ENCODE assay signal across 8 mouse cellular contexts in the genomic region with DNA sequence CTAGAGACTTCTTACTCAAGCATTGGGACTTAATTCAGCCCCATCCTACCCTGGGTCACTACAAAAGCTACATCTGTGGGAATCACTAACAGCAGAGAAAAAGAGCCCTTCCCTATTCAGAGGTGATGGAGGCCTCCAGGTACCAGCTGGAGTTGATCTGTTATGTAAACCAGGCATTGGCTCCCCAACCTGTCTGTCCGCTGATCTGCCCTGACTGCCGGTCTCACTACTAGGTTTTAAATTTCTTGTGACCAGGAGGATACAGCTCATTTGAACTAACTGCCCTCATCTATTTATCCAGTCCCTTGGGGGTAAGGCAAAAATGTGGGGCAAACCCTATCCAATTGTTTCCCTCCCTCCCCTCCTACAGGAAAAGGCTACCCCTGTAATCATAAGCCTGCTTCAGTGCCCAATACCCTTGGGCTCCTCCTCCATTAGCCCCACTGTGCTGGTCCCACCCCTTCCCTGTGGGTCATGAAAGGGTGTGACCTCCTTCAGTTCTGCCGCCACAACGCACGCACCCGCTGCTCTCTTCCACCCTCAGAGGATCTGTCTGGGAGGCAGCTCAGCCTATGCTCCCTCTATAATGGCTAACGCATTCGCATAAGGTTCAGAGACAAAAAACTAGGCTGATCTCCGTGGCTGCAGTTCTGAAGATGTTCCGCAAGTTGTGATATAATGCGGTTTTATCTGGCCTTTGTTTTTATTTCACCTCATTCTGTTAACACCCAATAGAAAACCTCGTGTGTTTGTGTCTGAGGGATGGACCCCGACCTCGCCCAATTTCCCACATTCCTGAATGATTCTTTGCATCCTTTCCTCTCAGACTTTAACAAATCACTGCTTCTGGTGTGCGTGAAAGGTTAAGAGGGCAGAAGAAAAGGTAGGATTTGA. TPM values are rescaled to one million over a fixed set of nuclear protein-coding genes. Genes with fewer than 3 reads are reported as not detected.
A peak's percentile ranks its signal among the peaks of the same experiment; 100 is the strongest.
DNase-seq lines count a peak whose midpoint lies in the region; ATAC-seq and TF ChIP-seq lines count a peak whose summit lies in the region.

No protein-coding gene starts in this region.

- no peak overlapping the region for H3K27ac ChIP-seq in kidney, adult 2 months (ENCODE audit: insufficient read depth, low read depth, low read length)
- H3K27ac ChIP-seq in embryonic facial prominence, embryonic 15.5 days (replicated peaks), result peak overlapping the region; percentile 66
- H3K27ac ChIP-seq in liver, adult 2 months (replicated peaks; ENCODE audit: insufficient read depth, low read depth, low read length), result no peak overlapping the region; the same call in 1 of the 2 replicates
- peak overlapping the region; percentile 99 for H3K27ac ChIP-seq in midbrain, embryonic 16.5 days (ENCODE audit: low read length)
- peak overlapping the region; percentile 36; the same call in 1 of the 2 replicates for H3K27ac ChIP-seq in stomach, embryonic 16.5 days (ENCODE audit: low read length)

- no peaks in the 10 kb centered on the region for H3K27me3 ChIP-seq in kidney, adult 2 months (replicated peaks; ENCODE audit: control insufficient read depth, insufficient read depth, low read length)
- no peaks in the 10 kb centered on the region for H3K27me3 ChIP-seq in embryonic facial prominence, embryonic 15.5 days
- H3K27me3 ChIP-seq in liver, adult 2 months (ENCODE audit: control insufficient read depth, insufficient read depth, low read length), result peaks cover 3% of the 10 kb centered on the region; the same call in 1 of the 2 replicates
- H3K27me3 ChIP-seq in midbrain, embryonic 16.5 days (ENCODE audit: control insufficient read depth, insufficient read depth, low read depth, low read length), result no peaks in the 10 kb centered on the region
- no peaks in the 10 kb centered on the region for H3K27me3 ChIP-seq in stomach, embryonic 16.5 days (ENCODE audit: control insufficient read depth, insufficient read depth, low read length)

- no peak for DNase-seq in kidney, adult 2 months
- DNase-seq in kidney, adult 9 months, result no peak
- peak; percentile 29 for DNase-seq in heart, postnatal 25 days (ENCODE audit: low spot score)
- DNase-seq in liver, adult 2 months (ENCODE audit: extremely low read depth, low read depth, low spot score), result no peak

- ATAC-seq in activated CD4-positive, CD25-positive, alpha-beta regulatory T cell, adult 4 months, result peak; percentile 42
- peak; percentile 41 for ATAC-seq in embryonic facial prominence, embryonic 15.5 days (ENCODE audit: insufficient number of reproducible peaks, low FRiP score, low TSS enrichment, low read depth)
- peak; percentile 63 for ATAC-seq in midbrain, embryonic 16.5 days
- no peak for ATAC-seq in stomach, embryonic 16.5 days (ENCODE audit: insufficient read depth, low FRiP score)

- no peak for TF ChIP-seq POLR2A in kidney, adult 2 months (IDR thresholded peaks at IDR 0.05; ENCODE audit: low read depth, low read length)
- no peak for TF ChIP-seq POLR2A in liver, adult 2 months (IDR thresholded peaks at IDR 0.05; ENCODE audit: extremely low read depth, insufficient read depth, low read length)

- H3K4me1 ChIP-seq in kidney, adult 2 months (ENCODE audit: control insufficient read depth, insufficient read depth, low read length), result no peaks in the 10 kb centered on the region
- H3K4me1 ChIP-seq in embryonic facial prominence, embryonic 15.5 days, result peaks cover 32% of the 10 kb centered on the region
- H3K4me1 ChIP-seq in liver, adult 2 months (ENCODE audit: control insufficient read depth, insufficient read depth, low read length), result peaks cover 2% of the 10 kb centered on the region
- peaks cover 23% of the 10 kb centered on the region for H3K4me1 ChIP-seq in midbrain, embryonic 16.5 days (ENCODE audit: control insufficient read depth, insufficient read depth, low read length)
- H3K4me1 ChIP-seq in stomach, embryonic 16.5 days (ENCODE audit: control insufficient read depth, insufficient read depth, low read length), result peaks cover 18% of the 10 kb centered on the region

- intact Hi-C loops in heart, postnatal 25 days (cut with DNase I), result no loop called here

- H3K9ac ChIP-seq in embryonic facial prominence, embryonic 15.5 days, result 0 out of 2 replicates have a peak overlapping the region, but pooled peaks have one; percentile 35
- H3K9ac ChIP-seq in liver, adult 2 months (ENCODE audit: low read depth, low read length), result peak overlapping the region; percentile 34; the same call in 1 of the 2 replicates
- H3K9ac ChIP-seq in midbrain, embryonic 16.5 days (ENCODE audit: low read depth, low read length), result peak overlapping the region; percentile 100
- peak overlapping the region; percentile 95 for H3K9ac ChIP-seq in stomach, embryonic 16.5 days (ENCODE audit: low read length)

- no peaks in the 10 kb centered on the region for H3K9me3 ChIP-seq in embryonic facial prominence, embryonic 15.5 days (replicated peaks)
- H3K9me3 ChIP-seq in midbrain, embryonic 16.5 days (replicated peaks; ENCODE audit: control insufficient read depth, low read length, poor library complexity, severe bottlenecking), result no peaks in the 10 kb centered on the region
- H3K9me3 ChIP-seq in stomach, embryonic 16.5 days (replicated peaks; ENCODE audit: control insufficient read depth, low read length), result no peaks in the 10 kb centered on the region

- 34% methylated on average over 15 of the region's 15 CpGs for WGBS in kidney, adult 2 months
- 4% methylated on average over 15 of the region's 15 CpGs for WGBS in embryonic facial prominence, embryonic 15.5 days
- WGBS in liver, adult 2 months, result 32% methylated on average over 15 of the region's 15 CpGs
- WGBS in midbrain, embryonic 16.5 days, result 2% methylated on average over 15 of the region's 15 CpGs
- WGBS in stomach, embryonic 16.5 days, result 7% methylated on average over 15 of the region's 15 CpGs

- no peaks in the 10 kb centered on the region for H3K36me3 ChIP-seq in kidney, adult 2 months (ENCODE audit: control insufficient read depth, insufficient read depth, low read length)
- H3K36me3 ChIP-seq in embryonic facial prominence, embryonic 15.5 days, result no peaks in the 10 kb centered on the region
- no peaks in the 10 kb centered on the region for H3K36me3 ChIP-seq in liver, adult 2 months (ENCODE audit: control insufficient read depth, insufficient read depth, low read length)
- no peaks in the 10 kb centered on the region for H3K36me3 ChIP-seq in midbrain, embryonic 16.5 days (ENCODE audit: control insufficient read depth, insufficient read depth, low read length)
- no peaks in the 10 kb centered on the region for H3K36me3 ChIP-seq in stomach, embryonic 16.5 days (ENCODE audit: control insufficient read depth, insufficient read depth, low read length)

- peak overlapping the region; percentile 72 for H3K4me2 ChIP-seq in embryonic facial prominence, embryonic 15.5 days (replicated peaks)
- H3K4me2 ChIP-seq in midbrain, embryonic 16.5 days (ENCODE audit: low read length), result peak overlapping the region; percentile 90
- peak overlapping the region; percentile 81 for H3K4me2 ChIP-seq in stomach, embryonic 16.5 days (ENCODE audit: low read depth, low read length)

- H3K79me2 ChIP-seq in liver, adult 2 months (ENCODE audit: control insufficient read depth, insufficient read depth, low read length), result no peaks in the 10 kb centered on the region

- 0 out of 2 replicates have a peak overlapping the region, but pooled peaks have one; percentile 29 for H3K4me3 ChIP-seq in kidney, adult 2 months (ENCODE audit: insufficient read depth, low read depth, low read length)
- peak overlapping the region; percentile 93 for H3K4me3 ChIP-seq in embryonic facial prominence, embryonic 15.5 days (replicated peaks)
- peak overlapping the region; percentile 43; the same call in 1 of the 2 replicates for H3K4me3 ChIP-seq in liver, adult 2 months (ENCODE audit: insufficient read depth, low read depth, low read length)
- H3K4me3 ChIP-seq in midbrain, embryonic 16.5 days (ENCODE audit: low read depth, low read length), result peak overlapping the region; percentile 90
- peak overlapping the region; percentile 87 for H3K4me3 ChIP-seq in stomach, embryonic 16.5 days (replicated peaks; ENCODE audit: low read length)

- no peak for TF ChIP-seq CTCF in kidney, adult 2 months (conservative IDR thresholded peaks at IDR 0.05; ENCODE audit: insufficient read depth, insufficient read length, low read depth, low read length)
- TF ChIP-seq CTCF in liver, adult 2 months (IDR thresholded peaks at IDR 0.05; ENCODE audit: low read depth, low read length), result no peak

RNA-seq across cellular contexts. Expression of gene Tmsb10, which starts 2.1 kb away (rescaled TPM):
- polyA plus RNA-seq in kidney, adult 2 months (2012; rRNA removed), result 28.0 and 54.7 TPM in 2 replicates
- 1,000 to 10,000 TPM; 4,284 to 5,100 TPM for polyA plus RNA-seq in activated CD4-positive, CD25-positive, alpha-beta regulatory T cell, adult 4 months (2017; shearing (Covaris generic))
- 1,643 and 1,735 TPM in 2 replicates for polyA plus RNA-seq in embryonic facial prominence, embryonic 15.5 days (2015; fragmentation: Nextera tagmentation; extraction: Ambion mirVana)
- 100 to 1,000 TPM; 126 to 128 TPM for total RNA-seq in heart, postnatal 25 days (2021)
- total RNA-seq in liver, adult 2 months (2014; rRNA removed), result 5.0 and 5.4 TPM in 2 replicates
- polyA plus RNA-seq in liver, adult 2 months (2012; rRNA removed), result 5.2 and 7.1 TPM in 2 replicates
- polyA plus RNA-seq in midbrain, embryonic 16.5 days (2015; fragmentation: Nextera tagmentation; extraction: Ambion mirVana), result 5,026 and 5,182 TPM in 2 replicates
- 1,289 and 1,748 TPM in 2 replicates for polyA plus RNA-seq in stomach, embryonic 16.5 days (2015; fragmentation: Nextera tagmentation; extraction: Ambion mirVana)

RNA-seq across cellular contexts. Expression of gene Kcmf1, which starts 56.7 kb away (rescaled TPM):
- polyA plus RNA-seq in kidney, adult 2 months (2012; rRNA removed), result 107 and 160 TPM in 2 replicates
- polyA plus RNA-seq in activated CD4-positive, CD25-positive, alpha-beta regulatory T cell, adult 4 months (2017; shearing (Covaris generic)), result 10 to 100 TPM; 10.1 to 12.0 TPM
- polyA plus RNA-seq in embryonic facial prominence, embryonic 15.5 days (2015; fragmentation: Nextera tagmentation; extraction: Ambion mirVana), result 41.3 and 41.8 TPM in 2 replicates
- total RNA-seq in heart, postnatal 25 days (2021), result 100 to 1,000 TPM in 1 of 2 experiments, 10 to 100 TPM in 1; 97.7 to 101 TPM
- 38.6 and 56.6 TPM in 2 replicates for total RNA-seq in liver, adult 2 months (2014; rRNA removed)
- polyA plus RNA-seq in liver, adult 2 months (2012; rRNA removed), result 92.0 and 107 TPM in 2 replicates
- 29.7 and 32.4 TPM in 2 replicates for polyA plus RNA-seq in midbrain, embryonic 16.5 days (2015; fragmentation: Nextera tagmentation; extraction: Ambion mirVana)
- 25.0 and 25.9 TPM in 2 replicates for polyA plus RNA-seq in stomach, embryonic 16.5 days (2015; fragmentation: Nextera tagmentation; extraction: Ambion mirVana)

Comparison
In these comparisons a context has a peak if more than half of its experiments do, and no peak if none do; other contexts are left out.
1. H3K27ac ChIP-seq: peak in embryonic facial prominence, embryonic 15.5 days (single experiment), midbrain, embryonic 16.5 days (single experiment) and stomach, embryonic 16.5 days (single experiment); none in kidney, adult 2 months (single experiment) and liver, adult 2 months (single experiment).
2. H3K4me3 ChIP-seq: peak in every context shown above with its lines; median percentile 93 in embryonic facial prominence, embryonic 15.5 days; 90 in midbrain, embryonic 16.5 days; 87 in stomach, embryonic 16.5 days; 43 in liver, adult 2 months; 29 in kidney, adult 2 months.
3. H3K9ac ChIP-seq: peak in every context shown above with its lines; median percentile 100 in midbrain, embryonic 16.5 days; 95 in stomach, embryonic 16.5 days; 35 in embryonic facial prominence, embryonic 15.5 days; 34 in liver, adult 2 months.
4. RNA of gene Tmsb10, which starts 2.1 kb away (polyA plus RNA-seq): 4,284 to 5,100 TPM in activated CD4-positive, CD25-positive, alpha-beta regulatory T cell, adult 4 months, 5,026 to 5,182 TPM in midbrain, embryonic 16.5 days, 1,289 to 1,748 TPM in stomach, embryonic 16.5 days and 1,643 to 1,735 TPM in embryonic facial prominence, embryonic 15.5 days; 28.0 to 54.7 TPM in kidney, adult 2 months and 5.2 to 7.1 TPM in liver, adult 2 months; every median in the first group is over 10 times any median in the second.
5. Peak in every context shown above with its lines, with median percentiles within 50 percentile points of each other: H3K4me2 ChIP-seq.